Mouse (Mus musculus): ENCODE data around the gene Etl4. TPM values are rescaled to one million over a fixed set of nuclear protein-coding genes. Genes with fewer than 3 reads are reported as not detected.

Etl4 gene
- polyA plus RNA-seq, 1 experiment from 2014 or later: 5.0 TPM

- ATAC-seq (ENCODE audit: low FRiP score, low read depth): no peak
- H3K9me3 ChIP-seq: no peaks in the 10 kb centered on the region
- no peak overlapping the region for H3K4me3 ChIP-seq
- no peak overlapping the region for H3K4me2 ChIP-seq
- no peaks in the 10 kb centered on the region for H3K4me1 ChIP-seq (replicated peaks)
- H3K27me3 ChIP-seq: no peaks in the 10 kb centered on the region
- 88% methylated on average over 4 of the region's 4 CpGs for WGBS
- H3K27ac ChIP-seq (replicated peaks): no peak overlapping the region
- no peak overlapping the region for H3K9ac ChIP-seq
- no peaks in the 10 kb centered on the region for H3K36me3 ChIP-seq
Observed at GRCm38 (mm10) chr2:20037671-20038070, 128.1 kb downstream of the Etl4 start.

DNA sequence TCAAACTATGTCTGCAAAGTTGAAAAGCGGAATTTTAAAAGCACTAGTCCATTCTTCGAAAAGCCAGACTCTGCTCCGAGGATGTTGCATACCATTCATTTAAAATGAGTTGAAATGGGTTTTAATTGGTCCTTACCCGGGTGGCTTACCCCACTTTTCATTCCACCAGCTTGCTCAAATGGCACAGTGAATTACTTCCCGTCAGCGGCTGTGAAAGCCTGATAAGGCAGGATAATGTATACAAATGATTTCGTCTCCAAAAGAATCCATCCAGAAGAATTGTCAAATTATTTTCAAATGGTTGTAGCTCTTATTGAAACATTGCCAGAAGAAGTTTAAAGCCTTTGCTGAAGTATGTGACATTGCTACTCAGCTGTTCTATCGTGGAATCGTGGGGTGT is 162.8 kb downstream of the Etl4 start:
- H3K27me3 ChIP-seq: no peaks in the 10 kb centered on the region
- ATAC-seq (ENCODE audit: low FRiP score, low read depth): no peak

GRCm38 (mm10) chr2:20076118-20076796 is 166.7 kb downstream of the Etl4 start:
- Histone ChIP-seq H3K9ac (no peak overlapping the region), H3K36me3 (no peaks in the 10 kb centered on the region), H3K27ac (replicated peaks) (no peak overlapping the region), H3K9me3 (no peaks in the 10 kb centered on the region), H3K4me3 (no peak overlapping the region), H3K4me2 (no peak overlapping the region), H3K4me1 (replicated peaks) (no peaks in the 10 kb centered on the region), H3K27me3 (no peaks in the 10 kb centered on the region)
- 91% methylated on average over 4 of the region's 4 CpGs for WGBS
- no peak for ATAC-seq (ENCODE audit: low FRiP score, low read depth)

More for the DNA sequence above, 162.8 kb downstream of the Etl4 start:
- Histone ChIP-seq H3K27ac (replicated peaks) (no peak overlapping the region), H3K9ac (no peak overlapping the region), H3K36me3 (no peaks in the 10 kb centered on the region), H3K4me1 (replicated peaks) (no peaks in the 10 kb centered on the region), H3K4me3 (no peak overlapping the region), H3K9me3 (no peaks in the 10 kb centered on the region), H3K4me2 (no peak overlapping the region)
- WGBS: 56% methylated on average over 9 of the region's 9 CpGs

- Histone ChIP-seq H3K9me3 (no peaks in the 10 kb centered on the region), H3K4me1 (replicated peaks) (no peaks in the 10 kb centered on the region), H3K27me3 (no peaks in the 10 kb centered on the region), H3K36me3 (no peaks in the 10 kb centered on the region), H3K27ac (replicated peaks) (no peak overlapping the region), H3K4me3 (no peak overlapping the region), H3K9ac (no peak overlapping the region), H3K4me2 (no peak overlapping the region)
- 61% methylated on average over 4 of the region's 4 CpGs for WGBS
- ATAC-seq (ENCODE audit: low FRiP score, low read depth): no peak
Observed at GRCm38 (mm10) chr2:20084781-20085180, 175.2 kb downstream of the Etl4 start.

DNA sequence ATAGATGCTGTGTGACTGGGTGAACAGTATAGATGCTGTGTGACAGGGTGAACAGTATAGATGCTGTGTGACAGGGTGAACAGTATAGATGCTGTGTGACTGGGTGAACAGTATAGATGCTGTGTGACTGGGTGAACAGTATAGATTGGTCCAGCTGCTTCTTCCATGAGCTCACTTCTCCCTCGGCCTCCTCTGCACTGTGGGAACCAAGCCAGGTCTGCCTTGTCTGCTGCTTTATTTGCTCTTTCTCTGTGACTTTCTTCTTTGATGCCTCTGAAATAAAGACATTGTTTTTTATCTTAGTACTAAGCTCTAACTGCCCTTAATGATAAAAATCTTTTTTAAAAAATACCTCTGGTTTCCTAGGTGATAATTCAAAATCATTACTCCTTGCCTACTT is 195.9 kb downstream of the Etl4 start:
- Histone ChIP-seq H3K4me3 (no peak overlapping the region), H3K27ac (replicated peaks) (no peak overlapping the region), H3K27me3 (no peaks in the 10 kb centered on the region), H3K4me1 (replicated peaks) (no peaks in the 10 kb centered on the region), H3K9me3 (no peaks in the 10 kb centered on the region), H3K4me2 (no peak overlapping the region), H3K36me3 (no peaks in the 10 kb centered on the region), H3K9ac (no peak overlapping the region)
- ATAC-seq (ENCODE audit: low FRiP score, low read depth): no peak
- WGBS: 83% methylated on average over 1 of the region's 1 CpGs

GRCm38 (mm10) chr2:20111703-20112102 is 202.1 kb downstream of the Etl4 start:
- Histone ChIP-seq H3K4me1 (replicated peaks) (no peaks in the 10 kb centered on the region), H3K36me3 (no peaks in the 10 kb centered on the region), H3K4me3 (no peak overlapping the region), H3K27me3 (no peaks in the 10 kb centered on the region), H3K9me3 (no peaks in the 10 kb centered on the region), H3K27ac (replicated peaks) (no peak overlapping the region), H3K9ac (no peak overlapping the region), H3K4me2 (no peak overlapping the region)
- ATAC-seq (ENCODE audit: low FRiP score, low read depth): no peak

GRCm38 (mm10) chr2:20125914-20126313 is 216.3 kb downstream of the Etl4 start:
- Histone ChIP-seq H3K9ac (no peak overlapping the region), H3K4me2 (no peak overlapping the region), H3K27ac (replicated peaks) (no peak overlapping the region), H3K4me3 (no peak overlapping the region), H3K36me3 (no peaks in the 10 kb centered on the region), H3K27me3 (no peaks in the 10 kb centered on the region), H3K4me1 (replicated peaks) (no peaks in the 10 kb centered on the region), H3K9me3 (no peaks in the 10 kb centered on the region)
- ATAC-seq (ENCODE audit: low FRiP score, low read depth): no peak

DNA sequence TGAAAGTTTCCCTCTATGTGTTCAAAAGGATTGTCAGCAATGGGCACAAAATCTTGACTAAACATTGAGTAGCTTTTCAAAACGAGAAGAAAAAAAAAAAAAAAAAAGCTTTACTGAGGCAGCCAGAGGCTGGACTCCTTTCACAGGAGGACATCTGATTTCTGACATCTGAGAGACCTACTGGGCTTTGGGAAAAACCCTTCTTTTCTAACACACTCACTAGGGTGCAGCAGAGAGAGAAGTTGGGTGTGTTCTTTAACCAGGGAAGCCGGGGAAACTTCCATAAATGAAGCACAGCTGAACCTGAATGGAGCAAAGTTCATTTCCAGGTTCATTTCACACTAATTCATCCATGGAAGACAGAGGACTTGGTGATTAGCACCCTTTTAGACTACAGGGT is 222.2 kb downstream of the Etl4 start:
- no peaks in the 10 kb centered on the region for H3K4me1 ChIP-seq (replicated peaks)
- ATAC-seq (ENCODE audit: low FRiP score, low read depth): no peak
- no peak overlapping the region for H3K4me2 ChIP-seq
- H3K36me3 ChIP-seq: no peaks in the 10 kb centered on the region
- H3K9me3 ChIP-seq: no peaks in the 10 kb centered on the region
- H3K4me3 ChIP-seq: no peak overlapping the region
- H3K9ac ChIP-seq: no peak overlapping the region
- H3K27me3 ChIP-seq: no peaks in the 10 kb centered on the region
- no peak overlapping the region for H3K27ac ChIP-seq (replicated peaks)
- 30% methylated on average over 2 of the region's 2 CpGs for WGBS

DNA sequence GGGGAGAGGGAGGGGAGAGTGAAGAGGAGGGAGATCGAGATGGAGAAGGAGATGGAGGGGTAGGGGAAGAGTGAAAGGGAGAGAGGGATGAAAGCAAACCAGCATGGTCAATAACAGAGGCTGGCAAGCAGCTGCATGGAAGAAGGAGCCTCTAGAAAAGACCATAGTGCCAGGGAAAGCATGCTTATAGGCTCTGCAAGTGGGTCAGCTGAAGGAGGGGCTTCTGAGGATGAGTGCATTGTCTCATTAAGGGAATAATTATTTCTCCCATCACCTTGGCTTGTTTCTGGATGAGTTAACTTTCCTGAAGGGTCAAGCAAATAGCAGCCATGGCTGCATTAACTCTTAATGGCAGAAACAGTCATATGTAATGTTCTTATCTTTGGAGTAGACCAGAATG is 228.8 kb downstream of the Etl4 start:
- no peak for ATAC-seq (ENCODE audit: low FRiP score, low read depth)
- H3K9ac ChIP-seq: no peak overlapping the region
- H3K4me3 ChIP-seq: no peak overlapping the region
- no peak overlapping the region for H3K4me2 ChIP-seq
- no peaks in the 10 kb centered on the region for H3K36me3 ChIP-seq
- no peak overlapping the region for H3K27ac ChIP-seq (replicated peaks)
- 81% methylated on average over 1 of the region's 1 CpGs for WGBS
- no peaks in the 10 kb centered on the region for H3K9me3 ChIP-seq
- H3K27me3 ChIP-seq: no peaks in the 10 kb centered on the region
- no peaks in the 10 kb centered on the region for H3K4me1 ChIP-seq (replicated peaks)

- H3K9me3 ChIP-seq: no peaks in the 10 kb centered on the region
- no peaks in the 10 kb centered on the region for H3K4me1 ChIP-seq (replicated peaks)
- H3K4me3 ChIP-seq: no peak overlapping the region
- H3K4me2 ChIP-seq: no peak overlapping the region
- H3K36me3 ChIP-seq: no peaks in the 10 kb centered on the region
- no peak overlapping the region for H3K9ac ChIP-seq
- ATAC-seq (ENCODE audit: low FRiP score, low read depth): no peak
- no peak overlapping the region for H3K27ac ChIP-seq (replicated peaks)
- WGBS: 74% methylated on average over 4 of the region's 4 CpGs
- H3K27me3 ChIP-seq: no peaks in the 10 kb centered on the region
Observed at GRCm38 (mm10) chr2:20145368-20145767, 235.8 kb downstream of the Etl4 start.

DNA sequence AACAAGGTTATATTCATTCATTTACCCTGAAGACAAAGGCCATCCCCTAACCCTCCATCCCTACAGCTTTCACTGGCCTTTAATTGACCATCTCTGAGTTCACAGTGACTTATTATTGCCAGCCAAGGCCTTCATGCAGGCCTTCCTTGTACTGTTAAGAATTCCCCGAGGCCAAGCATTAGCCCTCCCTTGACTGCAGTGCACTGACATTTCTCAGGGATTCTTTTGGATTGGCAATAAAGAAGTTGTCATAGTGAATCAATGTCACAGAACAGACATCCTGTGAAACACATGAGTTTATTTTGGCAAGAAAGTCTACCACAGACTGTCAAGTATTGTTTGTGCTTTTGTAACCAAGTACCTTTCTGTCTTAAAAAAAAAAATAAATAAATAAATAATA is 257.5 kb downstream of the Etl4 start:
- no peaks in the 10 kb centered on the region for H3K27me3 ChIP-seq
- WGBS: 63% methylated on average over 1 of the region's 1 CpGs
- H3K36me3 ChIP-seq: no peaks in the 10 kb centered on the region
- H3K9me3 ChIP-seq: no peaks in the 10 kb centered on the region
- no peak overlapping the region for H3K27ac ChIP-seq (replicated peaks)
- no peaks in the 10 kb centered on the region for H3K4me1 ChIP-seq (replicated peaks)
- no peak overlapping the region for H3K4me2 ChIP-seq
- no peak overlapping the region for H3K9ac ChIP-seq
- no peak overlapping the region for H3K4me3 ChIP-seq
- no peak for ATAC-seq (ENCODE audit: low FRiP score, low read depth)

- ATAC-seq (ENCODE audit: low FRiP score, low read depth): no peak
- Histone ChIP-seq H3K27me3 (no peaks in the 10 kb centered on the region), H3K9me3 (no peaks in the 10 kb centered on the region), H3K36me3 (no peaks in the 10 kb centered on the region), H3K9ac (no peak overlapping the region), H3K4me3 (no peak overlapping the region), H3K4me1 (replicated peaks) (no peaks in the 10 kb centered on the region), H3K27ac (replicated peaks) (no peak overlapping the region), H3K4me2 (no peak overlapping the region)
- WGBS: 60% methylated on average over 5 of the region's 5 CpGs
Observed at GRCm38 (mm10) chr2:20167566-20167965, 258.0 kb downstream of the Etl4 start.

- H3K4me3 ChIP-seq: no peak overlapping the region
- H3K27me3 ChIP-seq: no peaks in the 10 kb centered on the region
- H3K9me3 ChIP-seq: no peaks in the 10 kb centered on the region
- 88% methylated on average over 4 of the region's 4 CpGs for WGBS
- H3K4me1 ChIP-seq (replicated peaks): no peaks in the 10 kb centered on the region
- no peak overlapping the region for H3K9ac ChIP-seq
- H3K27ac ChIP-seq (replicated peaks): no peak overlapping the region
- H3K4me2 ChIP-seq: no peak overlapping the region
- ATAC-seq (ENCODE audit: low FRiP score, low read depth): no peak
- H3K36me3 ChIP-seq: no peaks in the 10 kb centered on the region
Observed at GRCm38 (mm10) chr2:20168156-20168555, 258.6 kb downstream of the Etl4 start.
